26 mouse cellular contexts compared by ENCODE assay signal in genomic region chr7:123389686-123390280, GRCm38 (mm10). TPM values are rescaled to one million over a fixed set of nuclear protein-coding genes. Genes with fewer than 3 reads are reported as not detected.
A peak's percentile ranks its signal among the peaks of the same experiment; 100 is the strongest.
DNase-seq lines count a peak whose midpoint lies in the region; ATAC-seq and TF ChIP-seq lines count a peak whose summit lies in the region.
"Had no signal": no experiment of that assay in that cellular context is flagged by ENCODE, and none has a peak within 500 bp of the region (broad histone marks: within the 10 kb centered on the region; RNA-seq: fewer than 3 reads in every experiment).

No protein-coding gene starts in this region.

- no peak for ATAC-seq in limb, embryonic 13.5 days (ENCODE audit: low FRiP score, low read depth)
- ATAC-seq in Patski: peak; percentile 51
- no peak for ATAC-seq in CD4-positive, CD25-positive, alpha-beta regulatory T cell, adult 4 months
- no peak for ATAC-seq in hindbrain, embryonic 16.5 days
- ATAC-seq: forebrain, embryonic 16.5 days had no signal

- in situ Hi-C loops in Patski (cut with MboI; ENCODE audit: low pct_unique_long_range_greater_than_20kb): loop anchor here (5.0 kb wide), 1 partner anchor 182 kb away; no protein-coding TSS in a partner anchor

- POLR2A ChIA-PET in Patski (lab: Charles Lee): interaction anchor here (0.6 kb wide), 1 partner anchor 189 kb away, joined by 12 read pairs; no protein-coding TSS in a partner anchor

- H3K27me3 ChIP-seq in limb, embryonic 13.5 days: no peaks in the 10 kb centered on the region
- H3K27me3 ChIP-seq in limb, embryonic 10.5 days (ENCODE audit: low read depth, poor library complexity, severe bottlenecking): no peaks in the 10 kb centered on the region
- no peaks in the 10 kb centered on the region for H3K27me3 ChIP-seq in Patski
- H3K27me3 ChIP-seq in hindbrain, embryonic 16.5 days (replicated peaks; ENCODE audit: control insufficient read depth, insufficient read depth, low read length): no peaks in the 10 kb centered on the region
- H3K27me3 ChIP-seq: heart, embryonic 13.5 days; hindbrain, embryonic 12.5 days; liver, embryonic 13.5 days; neural tube, embryonic 13.5 days; stomach, embryonic 15.5 days had no signal

- H3K36me3 ChIP-seq in limb, embryonic 13.5 days: peaks cover 56% of the 10 kb centered on the region
- H3K36me3 ChIP-seq in limb, embryonic 10.5 days: peaks cover 64% of the 10 kb centered on the region
- 0 out of 2 replicates have a peak, but pooled peaks cover 10% of the 10 kb centered on the region for H3K36me3 ChIP-seq in hindbrain, embryonic 16.5 days (ENCODE audit: control insufficient read depth, insufficient read depth, low read length)
- H3K36me3 ChIP-seq: stomach, embryonic 15.5 days had no signal

- CTCF ChIA-PET in Patski (lab: Charles Lee): interaction anchor here (0.9 to 2.5 kb wide), 3 partner anchors 12 to 19 kb away, joined by 3 to 8 read pairs (median 3); partner anchors contain the start of gene Arhgap17

- no peaks in the 10 kb centered on the region for H3K9me3 ChIP-seq in limb, embryonic 13.5 days
- no peaks in the 10 kb centered on the region for H3K9me3 ChIP-seq in limb, embryonic 10.5 days (replicated peaks)
- H3K9me3 ChIP-seq in hindbrain, embryonic 16.5 days (ENCODE audit: control insufficient read depth, low read length): no peaks in the 10 kb centered on the region
- H3K9me3 ChIP-seq: forebrain, embryonic 10.5 days; heart, embryonic 13.5 days; hindbrain, embryonic 12.5 days; liver, embryonic 13.5 days; neural tube, embryonic 13.5 days; stomach, embryonic 15.5 days had no signal

- TF ChIP-seq CTCF in Patski (IDR thresholded peaks at IDR 0.05): no peak

- H3K27ac ChIP-seq in limb, embryonic 13.5 days: no peak overlapping the region
- no peak overlapping the region for H3K27ac ChIP-seq in limb, embryonic 10.5 days
- no peak overlapping the region for H3K27ac ChIP-seq in hindbrain, embryonic 16.5 days (ENCODE audit: low read depth, low read length)
- H3K27ac ChIP-seq: forebrain, embryonic 10.5 days; heart, adult 2 months; heart, embryonic 13.5 days; hindbrain, embryonic 12.5 days; liver, embryonic 13.5 days; neural tube, embryonic 13.5 days; stomach, embryonic 15.5 days had no signal

- 75% methylated on average over 6 of the region's 6 CpGs for WGBS in limb, embryonic 13.5 days
- 81% methylated on average over 6 of the region's 6 CpGs for WGBS in limb, embryonic 10.5 days
- WGBS in hindbrain, embryonic 16.5 days: 87% methylated on average over 6 of the region's 6 CpGs

- H3K4me3 ChIP-seq in limb, embryonic 13.5 days: no peak overlapping the region
- no peak overlapping the region for H3K4me3 ChIP-seq in limb, embryonic 10.5 days
- H3K4me3 ChIP-seq in hindbrain, embryonic 16.5 days (ENCODE audit: low read length): no peak overlapping the region
- H3K4me3 ChIP-seq: forebrain, embryonic 10.5 days; heart, adult 2 months; heart, embryonic 13.5 days; hindbrain, embryonic 12.5 days; liver, embryonic 13.5 days; neural tube, embryonic 13.5 days; stomach, embryonic 15.5 days had no signal

- H3K9ac ChIP-seq in limb, embryonic 13.5 days: 0 out of 2 replicates have a peak overlapping the region, but pooled peaks have one; percentile 8
- no peak overlapping the region for H3K9ac ChIP-seq in hindbrain, embryonic 16.5 days (ENCODE audit: low read depth, low read length)
- H3K9ac ChIP-seq: heart, embryonic 13.5 days; hindbrain, embryonic 12.5 days; liver, embryonic 13.5 days; lung, embryonic 14.5 days; neural tube, embryonic 13.5 days; stomach, embryonic 15.5 days had no signal

- peak; percentile 11 to 26 for DNase-seq in cerebellum, postnatal 10 days
- no peak for DNase-seq in cerebellum, adult 8-10 months
- no peak for DNase-seq in limb, embryonic 10.5 days (ENCODE audit: low spot score)
- DNase-seq in Patski (ENCODE audit: low read depth, low spot score): no peak
- DNase-seq: adrenal gland, adult 8-10 months; B cell, adult 2 months; gastrocnemius, postnatal 14 days; heart, adult 2 months; kidney, adult 18-20 months; kidney, postnatal 25 days; layer of hippocampus, postnatal 36 days; liver, embryonic 13.5 days; lung, embryonic 14.5 days; lung, postnatal 4 days; midbrain, embryonic 14.5 days; right cerebral cortex, adult 18-20 months; thymus, postnatal 25 days had no signal

- no peaks in the 10 kb centered on the region for H3K4me1 ChIP-seq in limb, embryonic 13.5 days
- H3K4me1 ChIP-seq in limb, embryonic 10.5 days: no peaks in the 10 kb centered on the region
- H3K4me1 ChIP-seq in hindbrain, embryonic 16.5 days (ENCODE audit: control insufficient read depth, insufficient read depth, low read depth, low read length): no peaks in the 10 kb centered on the region
- H3K4me1 ChIP-seq: forebrain, embryonic 10.5 days; hindbrain, embryonic 12.5 days; neural tube, embryonic 13.5 days had no signal

- no peak overlapping the region for H3K4me2 ChIP-seq in limb, embryonic 13.5 days (replicated peaks)
- no peak overlapping the region for H3K4me2 ChIP-seq in hindbrain, embryonic 16.5 days (ENCODE audit: low read length)
- H3K4me2 ChIP-seq: heart, embryonic 13.5 days; hindbrain, embryonic 12.5 days; liver, embryonic 13.5 days; lung, embryonic 14.5 days; neural tube, embryonic 13.5 days; stomach, embryonic 15.5 days had no signal

RNA-seq across cellular contexts. Expression of gene Arhgap17, which starts 20.1 kb away (rescaled TPM):
- 20.9 and 23.2 TPM in 2 replicates for polyA plus RNA-seq in limb, embryonic 13.5 days (2015; fragmentation: Nextera tagmentation; extraction: Ambion mirVana)
- polyA plus RNA-seq in limb, embryonic 10.5 days (2016; fragmentation: Nextera tagmentation; extraction: Ambion mirVana): 28.6 and 31.5 TPM in 2 replicates
- 27.4 TPM for polyA plus RNA-seq in Patski (2021)
- 10 to 100 TPM; 22.5 to 22.7 TPM for polyA plus RNA-seq in CD4-positive, CD25-positive, alpha-beta regulatory T cell, adult 4 months (2017; shearing (Covaris generic))
- polyA plus RNA-seq in hindbrain, embryonic 16.5 days (2015; fragmentation: Nextera tagmentation; extraction: Ambion mirVana): 8.8 and 11.2 TPM in 2 replicates

RNA-seq across cellular contexts. Expression of gene Lcmt1, which starts 20.2 kb away (rescaled TPM):
- 45.9 and 46.4 TPM in 2 replicates for polyA plus RNA-seq in limb, embryonic 13.5 days (2015; fragmentation: Nextera tagmentation; extraction: Ambion mirVana)
- 51.4 and 55.6 TPM in 2 replicates for polyA plus RNA-seq in limb, embryonic 10.5 days (2016; fragmentation: Nextera tagmentation; extraction: Ambion mirVana)
- 40.4 TPM for polyA plus RNA-seq in Patski (2021)
- 10 to 100 TPM; 25.5 to 32.4 TPM for polyA plus RNA-seq in CD4-positive, CD25-positive, alpha-beta regulatory T cell, adult 4 months (2017; shearing (Covaris generic))
- 104 and 112 TPM in 2 replicates for polyA plus RNA-seq in hindbrain, embryonic 16.5 days (2015; fragmentation: Nextera tagmentation; extraction: Ambion mirVana)

Comparison
In these comparisons a context has a peak if more than half of its experiments do, and no peak if none do; other contexts are left out.
1. DNase-seq: peak in cerebellum, postnatal 10 days (2 of 2); none in cerebellum, adult 8-10 months (single experiment), limb, embryonic 10.5 days (single experiment) and Patski (single experiment).